Comparison of ENCODE assay signal across 19 mouse cellular contexts in genomic region chr8:39313854-39314253, GRCm38 (mm10).
DNase-seq lines count a peak whose midpoint lies in the region; ATAC-seq and TF ChIP-seq lines count a peak whose summit lies in the region.
"Had no signal": no experiment of that assay in that cellular context is flagged by ENCODE, and none has a peak within 500 bp of the region (broad histone marks: within the 10 kb centered on the region; RNA-seq: fewer than 3 reads in every experiment).

No protein-coding gene starts in this region.

- intact Hi-C loops in left cerebral cortex, postnatal 36 days (cut with DNase I): no loop called here

- H3K9me3 ChIP-seq in hindbrain, postnatal 0 days (ENCODE audit: low read length): no peaks in the 10 kb centered on the region
- H3K9me3 ChIP-seq: embryonic facial prominence, embryonic 15.5 days; forebrain, embryonic 13.5 days; midbrain, embryonic 10.5 days had no signal

- no peaks in the 10 kb centered on the region for H3K27me3 ChIP-seq in hindbrain, postnatal 0 days (ENCODE audit: insufficient read depth, low read length)
- H3K27me3 ChIP-seq: embryonic facial prominence, embryonic 15.5 days; forebrain, embryonic 13.5 days had no signal

- H3K9ac ChIP-seq in hindbrain, postnatal 0 days (replicated peaks; ENCODE audit: low read length): no peak overlapping the region
- H3K9ac ChIP-seq: embryonic facial prominence, embryonic 15.5 days; forebrain, embryonic 13.5 days; liver, embryonic 14.5 days had no signal

- DNase-seq in right cerebral cortex, adult 18-20 months: peak; percentile 25
- DNase-seq in right cerebral cortex, postnatal 10 days (ENCODE audit: low spot score in 2 of 2): no peak
- peak; percentile 52 for DNase-seq in cerebellum, adult 9-10 months
- peak; percentile 13 to 29 for DNase-seq in left cerebral cortex, postnatal 36 days (ENCODE audit: low spot score in 2 of 2)
- peak; percentile 29 for DNase-seq in retina, embryonic 14.5 days (ENCODE audit: low spot score)
- DNase-seq in thymus, postnatal 14 days: no peak
- no peak for DNase-seq in hindbrain, postnatal 0 days (ENCODE audit: low spot score)
- no peak for DNase-seq in urinary bladder, postnatal 10 days (ENCODE audit: low spot score)
- DNase-seq: adrenal gland, postnatal 36 days; gastrocnemius, adult 2 months; heart, adult 18-20 months; heart, postnatal 10 days; kidney, adult 9 months had no signal

- WGBS in hindbrain, postnatal 0 days: 62% methylated on average over 3 of the region's 3 CpGs

- no peaks in the 10 kb centered on the region for H3K4me1 ChIP-seq in hindbrain, postnatal 0 days (ENCODE audit: insufficient read depth, low read length)
- H3K4me1 ChIP-seq: embryonic facial prominence, embryonic 15.5 days; forebrain, embryonic 13.5 days; midbrain, embryonic 10.5 days had no signal

- no peak overlapping the region for H3K4me2 ChIP-seq in hindbrain, postnatal 0 days (ENCODE audit: low read depth, low read length)
- H3K4me2 ChIP-seq: embryonic facial prominence, embryonic 15.5 days; forebrain, embryonic 13.5 days had no signal

- H3K36me3 ChIP-seq in hindbrain, postnatal 0 days (ENCODE audit: insufficient read depth, low read length): no peaks in the 10 kb centered on the region
- H3K36me3 ChIP-seq: embryonic facial prominence, embryonic 15.5 days; midbrain, embryonic 10.5 days had no signal

- no peak overlapping the region for H3K4me3 ChIP-seq in hindbrain, postnatal 0 days (ENCODE audit: low read length)
- H3K4me3 ChIP-seq: embryonic facial prominence, embryonic 15.5 days; forebrain, embryonic 13.5 days; gastrocnemius, adult 2 months; midbrain, embryonic 10.5 days; myocyte had no signal

- ATAC-seq in hindbrain, postnatal 0 days: no peak
- ATAC-seq: forebrain, embryonic 13.5 days; hindbrain, embryonic 16.5 days had no signal

- H3K27ac ChIP-seq in hindbrain, postnatal 0 days: no peak overlapping the region
- H3K27ac ChIP-seq: embryonic facial prominence, embryonic 15.5 days; forebrain, embryonic 13.5 days; gastrocnemius, adult 2 months; liver, embryonic 14.5 days; midbrain, embryonic 10.5 days had no signal

- no peak for TF ChIP-seq CTCF in hindbrain, postnatal 0 days (IDR thresholded peaks at IDR 0.05; ENCODE audit: low read depth)

Comparison
In these comparisons a context has a peak if more than half of its experiments do, and no peak if none do; other contexts are left out.
1. DNase-seq: peak in right cerebral cortex, adult 18-20 months (single experiment), cerebellum, adult 9-10 months (single experiment), left cerebral cortex, postnatal 36 days (2 of 2) and retina, embryonic 14.5 days (single experiment); none in right cerebral cortex, postnatal 10 days (0 of 2), thymus, postnatal 14 days (single experiment), hindbrain, postnatal 0 days (single experiment) and urinary bladder, postnatal 10 days (single experiment).